ENCODE assay signal across 8 mouse cellular contexts in genomic region chr1:93210213-93210641, GRCm38 (mm10). TPM values are rescaled to one million over a fixed set of nuclear protein-coding genes. Genes with fewer than 3 reads are reported as not detected.
DNase-seq lines count a peak whose midpoint lies in the region; ATAC-seq and TF ChIP-seq lines count a peak whose summit lies in the region.

No protein-coding gene starts in this region.

- H3K4me2 ChIP-seq in liver, postnatal 0 days (ENCODE audit: low read depth, low read length): no peak overlapping the region
- peak overlapping the region; percentile 22 for H3K4me2 ChIP-seq in heart, embryonic 15.5 days
- no peak overlapping the region for H3K4me2 ChIP-seq in kidney, embryonic 16.5 days (replicated peaks; ENCODE audit: low read depth, low read length)
- H3K4me2 ChIP-seq in limb, embryonic 14.5 days (replicated peaks; ENCODE audit: low read depth, low read length, severe bottlenecking): no peak overlapping the region

- TF ChIP-seq POLR2A in liver, adult 2 months (IDR thresholded peaks at IDR 0.05; ENCODE audit: extremely low read depth, insufficient read depth, low read length): no peak
- no peak for TF ChIP-seq POLR2A in limb, embryonic 14.5 days (IDR thresholded peaks at IDR 0.05; ENCODE audit: borderline replicate concordance, extremely low read depth, insufficient read depth, insufficient read length)

- DNase-seq in liver, adult 2 months (ENCODE audit: extremely low read depth, low read depth, low spot score): peak; percentile 66
- DNase-seq in liver, postnatal 0 days: no peak
- DNase-seq in fat pad, adult 2 months (ENCODE audit: extremely low read depth, low read depth, low spot score): peak; percentile 34
- peak; percentile 58 for DNase-seq in limb, embryonic 14.5 days (ENCODE audit: low spot score)
- DNase-seq in ovary, postnatal 36 days (ENCODE audit: low spot score): peak; percentile 74
- no peak for DNase-seq in B cell, adult 2 months

- TF ChIP-seq EP300 in liver, postnatal 0 days (IDR thresholded peaks at IDR 0.05; ENCODE audit: low read depth): no peak

- no peak overlapping the region for H3K4me3 ChIP-seq in liver, adult 2 months (ENCODE audit: insufficient read depth, low read depth, low read length)
- no peak overlapping the region for H3K4me3 ChIP-seq in liver, postnatal 0 days (ENCODE audit: low read depth, low read length)
- H3K4me3 ChIP-seq in heart, embryonic 15.5 days: no peak overlapping the region
- H3K4me3 ChIP-seq in kidney, embryonic 16.5 days (ENCODE audit: low read length): no peak overlapping the region
- H3K4me3 ChIP-seq in limb, embryonic 14.5 days (replicated peaks; ENCODE audit: low read length): no peak overlapping the region

- ATAC-seq in liver, postnatal 0 days: no peak
- ATAC-seq in heart, embryonic 15.5 days (replicated peaks; ENCODE audit: insufficient number of reproducible peaks, insufficient read depth, low FRiP score, low read depth): peak; percentile 88
- ATAC-seq in kidney, embryonic 16.5 days (ENCODE audit: low FRiP score, low TSS enrichment): peak; percentile 79
- peak; percentile 54 for ATAC-seq in limb, embryonic 14.5 days (ENCODE audit: low FRiP score, low read depth)

- 39% methylated on average over 9 of the region's 9 CpGs for WGBS in liver, adult 2 months
- WGBS in liver, postnatal 0 days (ENCODE audit: insufficient replicate concordance): 52% methylated on average over 9 of the region's 9 CpGs
- WGBS in heart, embryonic 15.5 days: 13% methylated on average over 9 of the region's 9 CpGs
- 21% methylated on average over 9 of the region's 9 CpGs for WGBS in kidney, embryonic 16.5 days
- WGBS in limb, embryonic 14.5 days: 19% methylated on average over 9 of the region's 9 CpGs

- H3K4me1 ChIP-seq in liver, adult 2 months (ENCODE audit: control insufficient read depth, insufficient read depth, low read length): no peaks in the 10 kb centered on the region
- H3K4me1 ChIP-seq in liver, postnatal 0 days (ENCODE audit: insufficient read depth): no peaks in the 10 kb centered on the region
- peaks cover 38% of the 10 kb centered on the region for H3K4me1 ChIP-seq in heart, embryonic 15.5 days (replicated peaks)
- H3K4me1 ChIP-seq in kidney, embryonic 16.5 days (ENCODE audit: insufficient read depth, low read length): peaks cover 42% of the 10 kb centered on the region
- peaks cover 52% of the 10 kb centered on the region for H3K4me1 ChIP-seq in limb, embryonic 14.5 days (ENCODE audit: control insufficient read depth, insufficient read depth, low read length)

- no peaks in the 10 kb centered on the region for H3K36me3 ChIP-seq in liver, adult 2 months (ENCODE audit: control insufficient read depth, insufficient read depth, low read length)
- no peaks in the 10 kb centered on the region for H3K36me3 ChIP-seq in liver, postnatal 0 days (replicated peaks; ENCODE audit: insufficient read depth, low read length)
- no peaks in the 10 kb centered on the region for H3K36me3 ChIP-seq in heart, embryonic 15.5 days
- H3K36me3 ChIP-seq in kidney, embryonic 16.5 days (ENCODE audit: insufficient read depth, low read length): no peaks in the 10 kb centered on the region
- H3K36me3 ChIP-seq in limb, embryonic 14.5 days (ENCODE audit: control insufficient read depth, insufficient read depth, low read length): no peaks in the 10 kb centered on the region

- H3K79me2 ChIP-seq in liver, adult 2 months (ENCODE audit: control insufficient read depth, insufficient read depth, low read length): no peaks in the 10 kb centered on the region

- no peaks in the 10 kb centered on the region for H3K27me3 ChIP-seq in liver, adult 2 months (ENCODE audit: control insufficient read depth, insufficient read depth, low read length)
- H3K27me3 ChIP-seq in liver, postnatal 0 days (ENCODE audit: insufficient read depth, low read length): no peaks in the 10 kb centered on the region
- H3K27me3 ChIP-seq in heart, embryonic 15.5 days: peaks cover 5% of the 10 kb centered on the region; the same call in 1 of the 2 replicates
- H3K27me3 ChIP-seq in kidney, embryonic 16.5 days (ENCODE audit: insufficient read depth, low read length): no peaks in the 10 kb centered on the region
- no peaks in the 10 kb centered on the region for H3K27me3 ChIP-seq in limb, embryonic 14.5 days (ENCODE audit: control insufficient read depth, insufficient read depth, low read length)

- H3K27ac ChIP-seq in liver, adult 2 months (replicated peaks; ENCODE audit: insufficient read depth, low read depth, low read length): no peak overlapping the region
- no peak overlapping the region for H3K27ac ChIP-seq in liver, postnatal 0 days (ENCODE audit: low read depth)
- peak overlapping the region; percentile 80 for H3K27ac ChIP-seq in heart, embryonic 15.5 days
- H3K27ac ChIP-seq in kidney, embryonic 16.5 days (ENCODE audit: low read length): peak overlapping the region; percentile 71
- peak overlapping the region; percentile 73 for H3K27ac ChIP-seq in limb, embryonic 14.5 days (replicated peaks; ENCODE audit: low read depth, low read length)

- H3K9ac ChIP-seq in liver, adult 2 months (ENCODE audit: low read depth, low read length): no peak overlapping the region
- H3K9ac ChIP-seq in liver, postnatal 0 days (replicated peaks): no peak overlapping the region
- H3K9ac ChIP-seq in heart, embryonic 15.5 days: no peak overlapping the region
- H3K9ac ChIP-seq in kidney, embryonic 16.5 days (replicated peaks; ENCODE audit: low read length): 0 out of 2 replicates have a peak overlapping the region, but pooled peaks have one; percentile 1
- H3K9ac ChIP-seq in limb, embryonic 14.5 days (ENCODE audit: low read depth, low read length, severe bottlenecking): no peak overlapping the region

- no peaks in the 10 kb centered on the region for H3K9me3 ChIP-seq in liver, postnatal 0 days (ENCODE audit: low read length)
- no peaks in the 10 kb centered on the region for H3K9me3 ChIP-seq in heart, embryonic 15.5 days (replicated peaks)
- H3K9me3 ChIP-seq in kidney, embryonic 16.5 days (ENCODE audit: low read length): no peaks in the 10 kb centered on the region
- no peaks in the 10 kb centered on the region for H3K9me3 ChIP-seq in limb, embryonic 14.5 days (ENCODE audit: control insufficient read depth, low read length)

- no peak for TF ChIP-seq CTCF in liver, adult 2 months (IDR thresholded peaks at IDR 0.05; ENCODE audit: low read depth, low read length)
- no peak for TF ChIP-seq CTCF in liver, postnatal 0 days (IDR thresholded peaks at IDR 0.05; ENCODE audit: low read depth)

RNA-seq across cellular contexts. Expression of gene Sned1, which starts 25.4 kb away (rescaled TPM):
- 5.2 and 5.3 TPM in 2 replicates for total RNA-seq in liver, adult 2 months (2014; rRNA removed)
- 6.4 and 8.4 TPM in 2 replicates for polyA plus RNA-seq in liver, adult 2 months (2012; rRNA removed)
- polyA plus RNA-seq in liver, postnatal 0 days (2015; fragmentation: Nextera tagmentation; extraction: Ambion mirVana): 0.25 and 0.54 TPM in 2 replicates
- polyA plus RNA-seq in heart, embryonic 15.5 days (2015; fragmentation: Nextera tagmentation; extraction: Ambion mirVana): 3.0 and 7.8 TPM in 2 replicates
- polyA plus RNA-seq in kidney, embryonic 16.5 days (2015; fragmentation: Nextera tagmentation; extraction: Ambion mirVana): 9.5 and 11.1 TPM in 2 replicates
- polyA plus RNA-seq in limb, embryonic 14.5 days (2012; rRNA removed): 52.0 and 65.8 TPM in 2 replicates
- 20.6 and 21.8 TPM in 2 replicates for polyA plus RNA-seq in limb, embryonic 14.5 days (2014; fragmentation: Nextera tagmentation; extraction: Ambion mirVana)

RNA-seq across cellular contexts. Expression of gene Crocc2, which starts 41.7 kb away (rescaled TPM):
- total RNA-seq in liver, adult 2 months (2014; rRNA removed): not detected in 2 replicates
- not detected in 2 replicates for polyA plus RNA-seq in liver, adult 2 months (2012; rRNA removed)
- not detected in 2 replicates for polyA plus RNA-seq in liver, postnatal 0 days (2015; fragmentation: Nextera tagmentation; extraction: Ambion mirVana)
- 0.26 and 0.55 TPM in 2 replicates for polyA plus RNA-seq in heart, embryonic 15.5 days (2015; fragmentation: Nextera tagmentation; extraction: Ambion mirVana)
- 0.22 and 0.34 TPM in 2 replicates for polyA plus RNA-seq in kidney, embryonic 16.5 days (2015; fragmentation: Nextera tagmentation; extraction: Ambion mirVana)
- polyA plus RNA-seq in limb, embryonic 14.5 days (2012; rRNA removed): 0.39 and 0.46 TPM in 2 replicates
- 0.17 and 0.51 TPM in 2 replicates for polyA plus RNA-seq in limb, embryonic 14.5 days (2014; fragmentation: Nextera tagmentation; extraction: Ambion mirVana)

RNA-seq across cellular contexts. Expression of gene 2310007B03Rik, which starts 49.5 kb away (rescaled TPM):
- 0.07 TPM in 1 of 2 replicates, not detected in the other for total RNA-seq in liver, adult 2 months (2014; rRNA removed)
- 0.20 and 0.29 TPM in 2 replicates for polyA plus RNA-seq in liver, adult 2 months (2012; rRNA removed)
- polyA plus RNA-seq in liver, postnatal 0 days (2015; fragmentation: Nextera tagmentation; extraction: Ambion mirVana): 0.51 and 0.99 TPM in 2 replicates
- 0.38 and 1.2 TPM in 2 replicates for polyA plus RNA-seq in heart, embryonic 15.5 days (2015; fragmentation: Nextera tagmentation; extraction: Ambion mirVana)
- polyA plus RNA-seq in kidney, embryonic 16.5 days (2015; fragmentation: Nextera tagmentation; extraction: Ambion mirVana): 2.2 and 2.3 TPM in 2 replicates
- 2.9 and 4.2 TPM in 2 replicates for polyA plus RNA-seq in limb, embryonic 14.5 days (2012; rRNA removed)
- 6.9 and 9.0 TPM in 2 replicates for polyA plus RNA-seq in limb, embryonic 14.5 days (2014; fragmentation: Nextera tagmentation; extraction: Ambion mirVana)

Comparison
In these comparisons a context has a peak if more than half of its experiments do, and no peak if none do; other contexts are left out.
1. DNase-seq: peak in liver, adult 2 months (single experiment), fat pad, adult 2 months (single experiment), limb, embryonic 14.5 days (single experiment) and ovary, postnatal 36 days (single experiment); none in liver, postnatal 0 days (single experiment) and B cell, adult 2 months (0 of 2).
2. H3K27ac ChIP-seq: peak in heart, embryonic 15.5 days (single experiment), kidney, embryonic 16.5 days (single experiment) and limb, embryonic 14.5 days (single experiment); none in liver, adult 2 months (single experiment) and liver, postnatal 0 days (single experiment).